Mouse (Mus musculus) heart, adult 2 months (tissue): ENCODE results near the gene Xrcc1.

Experiments used
- CTCF ChIP-seq: fragments of 200-600 bp; IDR thresholded peaks from 2 replicates; pipeline ENCODE4 v1.8.1; 2022; ENCODE audit warnings: antibody characterized with exemption, mild to moderate bottlenecking, moderate library complexity
- EP300 ChIP-seq: fragments of 200-500 bp; IDR thresholded peaks from 2 replicates; pipeline ENCODE4 v1.6.1; 2011; ENCODE audit warnings: low read depth, low read length, control low read depth; ENCODE audit not compliant: insufficient read depth
- POLR2A ChIP-seq: fragments of 200-500 bp; IDR thresholded peaks from 2 replicates; pipeline ENCODE4 v1.6.1; 2011; ENCODE audit warnings: mild to moderate bottlenecking, low read depth, low read length, control low read depth; ENCODE audit not compliant: insufficient read depth

DNA sequence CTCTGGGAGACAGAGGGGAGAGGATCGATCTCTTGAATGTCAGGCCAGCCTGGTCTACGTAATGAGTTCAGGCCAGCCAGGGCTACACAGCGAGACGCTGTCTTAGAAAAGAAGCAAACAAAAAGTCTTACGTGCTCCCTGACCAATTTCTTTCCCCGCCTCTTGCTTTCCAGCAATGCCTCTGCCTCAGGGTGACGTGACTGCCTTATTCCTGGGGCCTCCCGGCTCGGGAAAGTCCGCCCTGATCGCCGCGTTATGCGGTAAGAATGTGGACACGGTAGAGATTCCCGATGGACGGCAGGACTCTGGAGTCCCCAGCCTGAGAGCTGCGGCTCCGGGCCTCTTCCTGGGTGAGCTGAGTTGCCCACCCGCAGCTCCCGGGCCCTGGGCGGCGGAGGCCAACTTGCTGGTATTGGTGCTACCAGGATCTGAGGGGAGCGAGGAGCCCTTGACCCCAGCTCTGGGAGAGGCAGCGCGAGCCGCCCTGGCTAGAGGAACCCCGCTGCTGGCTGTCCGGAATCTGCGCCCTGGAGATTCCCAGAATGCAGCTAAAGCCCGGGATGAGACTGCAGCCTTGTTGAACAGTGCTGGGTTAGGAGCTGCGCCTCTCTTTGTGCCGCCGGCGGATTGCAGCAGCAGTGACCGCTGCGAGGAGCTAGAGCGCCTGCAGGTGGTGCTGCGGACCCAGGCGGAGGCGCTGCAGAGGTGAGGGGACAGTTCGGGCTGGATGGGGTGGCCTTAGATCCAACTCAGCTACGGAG, 14.7 kb upstream of the Xrcc1 start:
- TF ChIP-seq CTCF (peak; percentile 89), POLR2A (no peak), EP300 (no peak)
